Mouse (Mus musculus): Measurements from ENCODE around the gene Nts. TPM values are rescaled to one million over a fixed set of nuclear protein-coding genes. Genes with fewer than 3 reads are reported as not detected.
"Not testable (repeated sequence)": the region's sequence is repeated elsewhere in the genome, so short reads cannot be mapped to it uniquely, and the experiment has no call there.

The Nts gene
- polyA plus RNA-seq (2016; fragmentation: Nextera tagmentation; extraction: Ambion mirVana): 0.31 TPM in 2 replicates

- WGBS: 29% methylated on average over 3 of the region's 3 CpGs
- Histone ChIP-seq H3K4me1 (no peaks in the 10 kb centered on the region), H3K4me3 (no peak within 1 kb of the TSS), H3K27me3 (replicated peaks; ENCODE audit: low read depth, poor library complexity, severe bottlenecking) (no peaks in the 10 kb centered on the region; the same call in 1 of the 2 replicates), H3K27ac (replicated peaks) (no peak within 1 kb of the TSS), H3K9me3 (no peaks in the 10 kb centered on the region), H3K36me3 (replicated peaks) (no peaks in the 10 kb centered on the region)
- DNase-seq (ENCODE audit: low spot score): no peak
These were observed at the start of gene Nts for GRCm38 (mm10) chr10:102490386-102490785. Nts (minus strand) TSS chr10:102490486.

GRCm38 (mm10) chr10:102527901-102528300 lies 37.6 kb upstream of the Nts start:
- H3K4me1 ChIP-seq: no peaks in the 10 kb centered on the region
- DNase-seq (ENCODE audit: low spot score): no peak
- 72% methylated on average over 3 of the region's 3 CpGs for WGBS
- H3K27me3 ChIP-seq (replicated peaks; ENCODE audit: low read depth, poor library complexity, severe bottlenecking): no peaks in the 10 kb centered on the region
- H3K36me3 ChIP-seq (replicated peaks): no peaks in the 10 kb centered on the region
- H3K27ac ChIP-seq (replicated peaks): no peak overlapping the region
- H3K9me3 ChIP-seq: no peaks in the 10 kb centered on the region
- no peak overlapping the region for H3K4me3 ChIP-seq

GRCm38 (mm10) chr10:102514159-102514558 lies 23.9 kb upstream of the Nts start:
- H3K4me1 ChIP-seq: peaks cover 24% of the 10 kb centered on the region
- H3K27me3 ChIP-seq (replicated peaks; ENCODE audit: low read depth, poor library complexity, severe bottlenecking): no peaks in the 10 kb centered on the region
- no peak overlapping the region for H3K4me3 ChIP-seq
- H3K9me3 ChIP-seq: no peaks in the 10 kb centered on the region
- no peak overlapping the region for H3K27ac ChIP-seq (replicated peaks)
- 36% methylated on average over 1 of the region's 1 CpGs for WGBS
- no peak for DNase-seq (ENCODE audit: low spot score)
- H3K36me3 ChIP-seq (replicated peaks): no peaks in the 10 kb centered on the region

GRCm38 (mm10) chr10:102511807-102512461 lies 21.6 kb upstream of the Nts start, which contains the start of gene Rassf9:
Rassf9 (plus strand) TSS chr10:102512222.
- no peaks in the 10 kb centered on the region for H3K27me3 ChIP-seq (replicated peaks; ENCODE audit: low read depth, poor library complexity, severe bottlenecking)
- WGBS: 7% methylated on average over 5 of the region's 5 CpGs
- H3K4me3 ChIP-seq: peak within 1 kb of the TSS; percentile 41
- peak; percentile 69 for DNase-seq (ENCODE audit: low spot score)
- H3K4me1 ChIP-seq: peaks cover 35% of the 10 kb centered on the region
- H3K27ac ChIP-seq (replicated peaks): peak within 1 kb of the TSS; percentile 85
- H3K36me3 ChIP-seq (replicated peaks): no peaks in the 10 kb centered on the region
- H3K9me3 ChIP-seq: no peaks in the 10 kb centered on the region

- H3K36me3 ChIP-seq (replicated peaks): no peaks in the 10 kb centered on the region
- peak overlapping the region; percentile 41 for H3K4me3 ChIP-seq
- no peak for DNase-seq (ENCODE audit: low spot score)
- no peaks in the 10 kb centered on the region for H3K27me3 ChIP-seq (replicated peaks; ENCODE audit: low read depth, poor library complexity, severe bottlenecking)
- no peaks in the 10 kb centered on the region for H3K9me3 ChIP-seq
- 34% methylated on average over 3 of the region's 3 CpGs for WGBS
- peak overlapping the region; percentile 85 for H3K27ac ChIP-seq (replicated peaks)
- H3K4me1 ChIP-seq: peaks cover 40% of the 10 kb centered on the region
These were observed 21.1 kb upstream of the Nts start for GRCm38 (mm10) chr10:102511461-102511806.

- no peaks in the 10 kb centered on the region for H3K27me3 ChIP-seq (replicated peaks; ENCODE audit: low read depth, poor library complexity, severe bottlenecking)
- 36% methylated on average over 4 of the region's 4 CpGs for WGBS
- H3K36me3 ChIP-seq (replicated peaks): no peaks in the 10 kb centered on the region
- H3K4me3 ChIP-seq: no peak overlapping the region
- no peaks in the 10 kb centered on the region for H3K9me3 ChIP-seq
- H3K4me1 ChIP-seq: peaks cover 33% of the 10 kb centered on the region
- no peak overlapping the region for H3K27ac ChIP-seq (replicated peaks)
- no peak for DNase-seq (ENCODE audit: low spot score)
These were observed 17.1 kb upstream of the Nts start for GRCm38 (mm10) chr10:102507386-102507785.

- H3K27ac ChIP-seq (replicated peaks): no peak overlapping the region
- 28% methylated on average over 4 of the region's 4 CpGs for WGBS
- H3K4me3 ChIP-seq: no peak overlapping the region
- H3K9me3 ChIP-seq: no peaks in the 10 kb centered on the region
- H3K27me3 ChIP-seq (replicated peaks; ENCODE audit: low read depth, poor library complexity, severe bottlenecking): no peaks in the 10 kb centered on the region
- H3K4me1 ChIP-seq: no peaks in the 10 kb centered on the region
- DNase-seq (ENCODE audit: low spot score): no peak
- no peaks in the 10 kb centered on the region for H3K36me3 ChIP-seq (replicated peaks)
These were observed 8.5 kb upstream of the Nts start for GRCm38 (mm10) chr10:102498754-102499153.

GRCm38 (mm10) chr10:102491792-102492191 lies 1.5 kb upstream of the Nts start:
- Histone ChIP-seq H3K27me3 (replicated peaks; ENCODE audit: low read depth, poor library complexity, severe bottlenecking) (no peaks in the 10 kb centered on the region; the same call in 1 of the 2 replicates), H3K27ac (replicated peaks) (no peak overlapping the region), H3K9me3 (no peaks in the 10 kb centered on the region), H3K4me3 (no peak overlapping the region), H3K4me1 (no peaks in the 10 kb centered on the region), H3K36me3 (replicated peaks) (no peaks in the 10 kb centered on the region)
- peak; percentile 51 for DNase-seq (ENCODE audit: low spot score)
- WGBS: 14% methylated on average over 3 of the region's 3 CpGs

- DNase-seq (ENCODE audit: low spot score): no peak
- 88% methylated on average over 2 of the region's 2 CpGs for whole genome bisulfite sequencing
- no peak overlapping the region for H3K4me3 ChIP-seq
- no peaks in the 10 kb centered on the region for H3K27me3 ChIP-seq (replicated peaks; ENCODE audit: low read depth, poor library complexity, severe bottlenecking)
- H3K9me3 ChIP-seq: no peaks in the 10 kb centered on the region
- H3K4me1 ChIP-seq: no peaks in the 10 kb centered on the region
- no peaks in the 10 kb centered on the region for H3K36me3 ChIP-seq (replicated peaks)
- H3K27ac ChIP-seq (replicated peaks): no peak overlapping the region
These were observed 20.9 kb downstream of the Nts start for GRCm38 (mm10) chr10:102469412-102469811.

- no peak overlapping the region for H3K4me3 ChIP-seq
- H3K4me1 ChIP-seq: no peaks in the 10 kb centered on the region
- DNase-seq (ENCODE audit: low spot score): peak; percentile 71
- no peaks in the 10 kb centered on the region for H3K36me3 ChIP-seq (replicated peaks)
- WGBS: 13% methylated on average over 7 of the region's 7 CpGs
- H3K27ac ChIP-seq (replicated peaks): no peak overlapping the region
- no peaks in the 10 kb centered on the region for H3K27me3 ChIP-seq (replicated peaks; ENCODE audit: low read depth, poor library complexity, severe bottlenecking)
- H3K9me3 ChIP-seq: no peaks in the 10 kb centered on the region
These were observed 38.5 kb downstream of the Nts start for GRCm38 (mm10) chr10:102451756-102452155.

- H3K4me1 ChIP-seq: no peaks in the 10 kb centered on the region
- H3K36me3 ChIP-seq (replicated peaks): no peaks in the 10 kb centered on the region
- DNase-seq (ENCODE audit: low spot score): peak; percentile 26
- WGBS: 6% methylated on average over 7 of the region's 7 CpGs
- H3K9me3 ChIP-seq: no peaks in the 10 kb centered on the region
- no peak overlapping the region for H3K4me3 ChIP-seq
- H3K27me3 ChIP-seq (replicated peaks; ENCODE audit: low read depth, poor library complexity, severe bottlenecking): no peaks in the 10 kb centered on the region
- H3K27ac ChIP-seq (replicated peaks): no peak overlapping the region
These were observed 40.8 kb downstream of the Nts start for GRCm38 (mm10) chr10:102449449-102449848.

- 39% methylated on average over 2 of the region's 2 CpGs for WGBS
- no peak for DNase-seq (ENCODE audit: low spot score)
- H3K4me3 ChIP-seq: no peak overlapping the region
- H3K4me1 ChIP-seq: no peaks in the 10 kb centered on the region
- no peaks in the 10 kb centered on the region for H3K27me3 ChIP-seq (replicated peaks; ENCODE audit: low read depth, poor library complexity, severe bottlenecking)
- H3K27ac ChIP-seq (replicated peaks): no peak overlapping the region
- no peaks in the 10 kb centered on the region for H3K36me3 ChIP-seq (replicated peaks)
- H3K9me3 ChIP-seq: no peaks in the 10 kb centered on the region
These were observed 45.3 kb downstream of the Nts start for GRCm38 (mm10) chr10:102444912-102445556.

GRCm38 (mm10) chr10:102435467-102435866 lies 54.8 kb downstream of the Nts start:
- H3K27ac ChIP-seq (replicated peaks); H3K4me1 ChIP-seq; H3K36me3 ChIP-seq (replicated peaks); H3K9me3 ChIP-seq; DNase-seq (ENCODE audit: low spot score); H3K4me3 ChIP-seq; H3K27me3 ChIP-seq (replicated peaks; ENCODE audit: low read depth, poor library complexity, severe bottlenecking): not testable (repeated sequence)
- WGBS: 42% methylated on average over 6 of the region's 6 CpGs
